Mouse (Mus musculus): ENCODE data around the gene Cenpb. TPM values are rescaled to one million over a fixed set of nuclear protein-coding genes. Genes with fewer than 3 reads are reported as not detected.

The Cenpb gene
- total RNA-seq, 1 experiment = 38.5 TPM

DNA sequence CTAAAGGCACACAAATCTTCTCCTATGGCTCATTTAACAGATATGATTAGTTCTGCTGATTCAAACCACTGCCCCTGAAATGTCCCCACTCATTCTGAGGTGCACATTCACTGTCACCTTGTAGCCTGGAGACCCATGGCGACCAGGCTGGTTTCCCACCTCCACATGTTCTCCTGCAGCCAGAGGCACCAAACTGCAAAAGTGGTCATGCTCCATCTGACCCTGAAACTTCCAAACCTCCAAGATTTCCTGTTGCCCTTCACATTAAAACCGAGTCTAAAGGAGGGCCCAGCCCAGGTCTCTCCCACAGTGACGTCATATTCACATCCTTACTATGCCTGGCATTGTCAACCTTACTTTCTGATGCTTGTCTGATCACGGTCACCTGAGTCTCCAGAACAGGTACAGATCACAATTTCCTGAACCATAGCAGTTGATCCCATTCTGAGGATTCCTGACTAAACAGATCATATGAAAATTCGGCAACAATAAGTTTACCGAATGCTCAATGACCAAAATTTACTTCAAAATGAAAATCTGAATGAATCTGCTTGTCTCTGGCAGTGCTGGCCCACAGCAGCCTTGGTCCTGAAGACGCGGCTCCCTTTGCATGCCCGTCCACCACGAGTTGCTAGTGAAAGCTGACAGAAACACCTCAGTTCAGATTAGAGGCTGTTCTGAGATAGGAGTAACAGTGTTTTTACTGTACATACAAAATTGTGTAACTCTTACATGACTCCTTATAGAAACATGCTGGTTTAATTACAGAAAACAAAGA lies 47.6 kb downstream of the Cenpb start:
- TF ChIP-seq ZC3H11A (IDR thresholded peaks at IDR 0.05; ENCODE audit: borderline replicate concordance, low read depth, low read length) (no peak), ZNF384 (IDR thresholded peaks at IDR 0.05; ENCODE audit: low read depth, low read length) (no peak), HCFC1 (IDR thresholded peaks at IDR 0.05; ENCODE audit: borderline replicate concordance, insufficient read depth, low read length) (no peak), MAFK (IDR thresholded peaks at IDR 0.05; ENCODE audit: insufficient read depth, low read depth, low read length) (no peak), CHD2 (IDR thresholded peaks at IDR 0.05; ENCODE audit: low read depth, low read length) (no peak)
- Histone ChIP-seq H3K27ac (ENCODE audit: insufficient read depth, low read depth, low read length, poor library complexity, severe bottlenecking) (no peak overlapping the region), H3K9me3 (ENCODE audit: control insufficient read depth, insufficient read depth, low read depth, low read length) (no peaks in the 10 kb centered on the region), H3K4me3 (ENCODE audit: insufficient read depth in 1 of 2, low read depth in 1 of 2, low read length in 2 of 2, poor library complexity in 1 of 2, severe bottlenecking in 1 of 2) (no peak overlapping the region), H3K9ac (ENCODE audit: insufficient read depth, low read depth, low read length, poor library complexity, severe bottlenecking) (no peak overlapping the region), H3K36me3 (ENCODE audit: control insufficient read depth, insufficient read depth, low read length, poor library complexity, severe bottlenecking) (no peaks in the 10 kb centered on the region), H3K4me1 (ENCODE audit: control insufficient read depth in 2 of 2, insufficient read depth in 2 of 2, low read length in 2 of 2, poor library complexity in 1 of 2) (peaks cover 0 to 7% of the 10 kb centered on the region in 2 experiments; a peak in 1 of 4 replicates)
- in situ Hi-C loops (cut with MboI; ENCODE audit: low sequenced_read_pairs in 2 of 2, unreplicated experiment in 2 of 2) = no loop called here
- DNase-seq (ENCODE audit: low read depth, low spot score) = no peak

GRCm38 (mm10) chr2:131130849-131131248 lies 49.0 kb downstream of the Cenpb start:
- H3K36me3 ChIP-seq (ENCODE audit: control insufficient read depth, insufficient read depth, low read length, poor library complexity, severe bottlenecking) = no peaks in the 10 kb centered on the region
- in situ Hi-C loops (cut with MboI; ENCODE audit: low sequenced_read_pairs in 2 of 2, unreplicated experiment in 2 of 2) = no loop called here
- TF ChIP-seq ZNF384 (IDR thresholded peaks at IDR 0.05; ENCODE audit: low read depth, low read length) = no peak
- no peak for TF ChIP-seq MAFK (IDR thresholded peaks at IDR 0.05; ENCODE audit: insufficient read depth, low read depth, low read length)
- TF ChIP-seq CHD2 (IDR thresholded peaks at IDR 0.05; ENCODE audit: low read depth, low read length) = no peak
- TF ChIP-seq HCFC1 (IDR thresholded peaks at IDR 0.05; ENCODE audit: borderline replicate concordance, insufficient read depth, low read length) = no peak
- no peak for TF ChIP-seq ZC3H11A (IDR thresholded peaks at IDR 0.05; ENCODE audit: borderline replicate concordance, low read depth, low read length)
- no peak for DNase-seq (ENCODE audit: low read depth, low spot score)
- H3K4me3 ChIP-seq (ENCODE audit: insufficient read depth in 1 of 2, low read depth in 1 of 2, low read length in 2 of 2, poor library complexity in 1 of 2, severe bottlenecking in 1 of 2) = no peak overlapping the region
- H3K4me1 ChIP-seq (ENCODE audit: control insufficient read depth in 2 of 2, insufficient read depth in 2 of 2, low read length in 2 of 2, poor library complexity in 1 of 2) = peaks cover 0 to 13% of the 10 kb centered on the region in 2 experiments; a peak in 1 of 4 replicates
- H3K9me3 ChIP-seq (ENCODE audit: control insufficient read depth, insufficient read depth, low read depth, low read length) = no peaks in the 10 kb centered on the region
- H3K9ac ChIP-seq (ENCODE audit: insufficient read depth, low read depth, low read length, poor library complexity, severe bottlenecking) = no peak overlapping the region
- no peak overlapping the region for H3K27ac ChIP-seq (ENCODE audit: insufficient read depth, low read depth, low read length, poor library complexity, severe bottlenecking)

DNA sequence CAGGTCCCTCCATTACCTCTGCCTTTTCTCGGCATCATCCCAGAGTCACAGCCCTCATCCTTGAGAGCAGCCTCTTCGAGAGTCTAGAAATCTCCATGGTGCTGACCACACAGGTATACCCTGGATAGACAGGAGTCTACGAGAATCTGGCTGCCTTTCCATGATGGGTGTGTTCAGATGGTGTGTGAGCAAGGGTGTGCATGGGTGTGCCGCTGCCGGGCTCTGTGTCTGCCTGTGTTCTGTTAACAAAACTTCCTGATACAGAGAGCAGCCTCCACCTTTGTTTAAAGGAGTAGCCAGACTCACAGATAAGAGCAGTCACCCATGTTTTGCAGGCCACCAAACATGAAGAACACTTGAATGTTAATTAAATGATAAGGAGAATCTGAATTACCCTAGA lies 50.0 kb downstream of the Cenpb start:
- TF ChIP-seq ZC3H11A (IDR thresholded peaks at IDR 0.05; ENCODE audit: borderline replicate concordance, low read depth, low read length) = no peak
- no peak for TF ChIP-seq ZNF384 (IDR thresholded peaks at IDR 0.05; ENCODE audit: low read depth, low read length)
- no peak for TF ChIP-seq CHD2 (IDR thresholded peaks at IDR 0.05; ENCODE audit: low read depth, low read length)
- TF ChIP-seq HCFC1 (IDR thresholded peaks at IDR 0.05; ENCODE audit: borderline replicate concordance, insufficient read depth, low read length) = no peak
- TF ChIP-seq MAFK (IDR thresholded peaks at IDR 0.05; ENCODE audit: insufficient read depth, low read depth, low read length) = no peak
- Histone ChIP-seq H3K9me3 (ENCODE audit: control insufficient read depth, insufficient read depth, low read depth, low read length) (no peaks in the 10 kb centered on the region), H3K36me3 (ENCODE audit: control insufficient read depth, insufficient read depth, low read length, poor library complexity, severe bottlenecking) (no peaks in the 10 kb centered on the region), H3K4me3 (ENCODE audit: insufficient read depth in 1 of 2, low read depth in 1 of 2, low read length in 2 of 2, poor library complexity in 1 of 2, severe bottlenecking in 1 of 2) (no peak overlapping the region), H3K9ac (ENCODE audit: insufficient read depth, low read depth, low read length, poor library complexity, severe bottlenecking) (no peak overlapping the region), H3K27ac (ENCODE audit: insufficient read depth, low read depth, low read length, poor library complexity, severe bottlenecking) (no peak overlapping the region), H3K4me1 (ENCODE audit: control insufficient read depth in 2 of 2, insufficient read depth in 2 of 2, low read length in 2 of 2, poor library complexity in 1 of 2) (peaks cover 0 to 13% of the 10 kb centered on the region in 2 experiments; a peak in 1 of 4 replicates)
- in situ Hi-C loops (cut with MboI; ENCODE audit: low sequenced_read_pairs in 2 of 2, unreplicated experiment in 2 of 2) = no loop called here
- no peak for DNase-seq (ENCODE audit: low read depth, low spot score)

- Histone ChIP-seq H3K27ac (ENCODE audit: insufficient read depth, low read depth, low read length, poor library complexity, severe bottlenecking) (no peak overlapping the region), H3K9me3 (ENCODE audit: control insufficient read depth, insufficient read depth, low read depth, low read length) (no peaks in the 10 kb centered on the region), H3K4me3 (ENCODE audit: insufficient read depth in 1 of 2, low read depth in 1 of 2, low read length in 2 of 2, poor library complexity in 1 of 2, severe bottlenecking in 1 of 2) (no peak overlapping the region), H3K36me3 (ENCODE audit: control insufficient read depth, insufficient read depth, low read length, poor library complexity, severe bottlenecking) (no peaks in the 10 kb centered on the region), H3K9ac (ENCODE audit: insufficient read depth, low read depth, low read length, poor library complexity, severe bottlenecking) (no peak overlapping the region), H3K4me1 (ENCODE audit: control insufficient read depth in 2 of 2, insufficient read depth in 2 of 2, low read length in 2 of 2, poor library complexity in 1 of 2) (peaks cover 0 to 9% of the 10 kb centered on the region in 2 experiments; a peak in 1 of 4 replicates)
- TF ChIP-seq HCFC1 (IDR thresholded peaks at IDR 0.05; ENCODE audit: borderline replicate concordance, insufficient read depth, low read length) (no peak), CHD2 (IDR thresholded peaks at IDR 0.05; ENCODE audit: low read depth, low read length) (no peak), ZNF384 (IDR thresholded peaks at IDR 0.05; ENCODE audit: low read depth, low read length) (no peak), ZC3H11A (IDR thresholded peaks at IDR 0.05; ENCODE audit: borderline replicate concordance, low read depth, low read length) (no peak), MAFK (IDR thresholded peaks at IDR 0.05; ENCODE audit: insufficient read depth, low read depth, low read length) (no peak)
- DNase-seq (ENCODE audit: low read depth, low spot score) = no peak
- in situ Hi-C loops (cut with MboI; ENCODE audit: low sequenced_read_pairs in 2 of 2, unreplicated experiment in 2 of 2) = no loop called here
Measured at GRCm38 (mm10) chr2:131128636-131129157, 51.2 kb downstream of the Cenpb start.

Data from ES-E14 (cell line).